Mouse (Mus musculus) spleen, adult 2 months (tissue): ENCODE results near the gene Crocc. TPM values are rescaled to one million over a fixed set of nuclear protein-coding genes. Genes with fewer than 3 reads are reported as not detected.
A peak's percentile ranks its signal among the peaks of the same experiment; 100 is the strongest.

Experiments used
- DNase-seq, 2 experiments: peaks; one replicate each; pipeline versions ENCODE4 v3.0.0 to v3.0.0-alpha.2; 2012 to 2021; ENCODE audit warnings: low spot score in 2 of 2, low read depth in 1 of 2
- H3K27ac ChIP-seq: fragments of 200-500 bp; 2 replicates; pipeline ENCODE4 v1.5.1; 2012; ENCODE audit warnings: low read length, inconsistent platforms; ENCODE audit not compliant: insufficient read depth
- H3K27me3 ChIP-seq: fragments of 200-500 bp; 2 replicates; pipeline ENCODE4 v1.6.1; 2012; ENCODE audit warnings: mild to moderate bottlenecking, moderate library complexity, low read length, inconsistent platforms; ENCODE audit not compliant: control insufficient read depth, insufficient read depth
- H3K36me3 ChIP-seq: fragments of 200-500 bp; 2 replicates; pipeline ENCODE4 v1.6.1; 2012; ENCODE audit warnings: mild to moderate bottlenecking, low read length, inconsistent platforms; ENCODE audit not compliant: control insufficient read depth, insufficient read depth
- H3K4me1 ChIP-seq: fragments of 200-500 bp; 2 replicates; pipeline ENCODE4 v1.6.1; 2011; ENCODE audit warnings: inconsistent platforms; ENCODE audit not compliant: control insufficient read depth, insufficient read depth, insufficient read length
- H3K4me3 ChIP-seq: fragments of 200-500 bp; 2 replicates; pipeline ENCODE4 v1.5.1; 2011; ENCODE audit warnings: mild to moderate bottlenecking, inconsistent platforms; ENCODE audit not compliant: insufficient read depth, insufficient read length; ENCODE audit errors: extremely low read depth
- CTCF ChIP-seq: fragments of 200-500 bp; IDR thresholded peaks from 2 replicates; pipeline ENCODE4 v1.5.1; 2011; ENCODE audit warnings: mild to moderate bottlenecking, inconsistent platforms; ENCODE audit not compliant: insufficient read depth, insufficient read length, insufficient replicate concordance; ENCODE audit errors: extremely low read depth
- POLR2A ChIP-seq: fragments of 200-500 bp; IDR thresholded peaks from 2 replicates; pipeline ENCODE4 v1.6.1; 2011; ENCODE audit warnings: low read depth, low read length, inconsistent platforms
- WGBS: fragments of 180-500 bp; shearing (Covaris S2); methylation state at CpG from one replicate; pipeline ENCODE4 v1.1.7; 2018; 5-methylcytosine and 5-hydroxymethylcytosine counted together
- polyA plus RNA-seq: library from polyadenylated mRNA; depleted of rRNA; stranded (reverse); fragments of >200 nt; gene quantifications from 2 replicates; pipeline ENCODE4 v1.2.3, GENCODE M21; 2012

Crocc gene
- polyA plus RNA-seq, 1 experiment: 9.8 TPM

DNA sequence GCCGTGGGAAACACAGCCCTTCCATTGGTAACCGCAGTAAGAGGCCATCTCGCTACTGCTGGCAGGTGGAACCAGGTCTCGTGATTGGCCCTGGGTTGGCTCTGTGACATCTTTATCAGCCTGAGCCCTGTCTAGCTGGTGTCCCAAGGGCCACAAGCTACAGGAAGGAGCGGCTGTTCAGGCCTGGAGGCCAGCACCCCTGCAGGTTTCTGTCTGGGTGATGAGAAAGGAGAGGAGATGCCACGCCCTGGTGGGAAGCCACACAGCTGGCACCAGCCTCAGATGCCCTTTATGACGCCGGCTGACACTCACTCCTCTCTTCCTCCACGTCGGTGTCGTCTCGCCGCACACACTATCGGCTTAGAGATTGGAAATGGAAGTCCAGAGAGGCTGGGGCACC, 70.9 kb downstream of the Crocc start:
- TF ChIP-seq CTCF (no peak), POLR2A (no peak)
- no peak overlapping the region for H3K4me3 ChIP-seq
- peak; percentile 24 to 49 for DNase-seq
- H3K27me3 ChIP-seq: no peaks in the 10 kb centered on the region
- H3K4me1 ChIP-seq: peaks cover 21% of the 10 kb centered on the region; the same call in 1 of the 2 replicates
- peaks cover 12% of the 10 kb centered on the region for H3K36me3 ChIP-seq
- peak overlapping the region; percentile 76 for H3K27ac ChIP-seq
- 35% methylated on average over 14 of the region's 14 CpGs for WGBS

DNA sequence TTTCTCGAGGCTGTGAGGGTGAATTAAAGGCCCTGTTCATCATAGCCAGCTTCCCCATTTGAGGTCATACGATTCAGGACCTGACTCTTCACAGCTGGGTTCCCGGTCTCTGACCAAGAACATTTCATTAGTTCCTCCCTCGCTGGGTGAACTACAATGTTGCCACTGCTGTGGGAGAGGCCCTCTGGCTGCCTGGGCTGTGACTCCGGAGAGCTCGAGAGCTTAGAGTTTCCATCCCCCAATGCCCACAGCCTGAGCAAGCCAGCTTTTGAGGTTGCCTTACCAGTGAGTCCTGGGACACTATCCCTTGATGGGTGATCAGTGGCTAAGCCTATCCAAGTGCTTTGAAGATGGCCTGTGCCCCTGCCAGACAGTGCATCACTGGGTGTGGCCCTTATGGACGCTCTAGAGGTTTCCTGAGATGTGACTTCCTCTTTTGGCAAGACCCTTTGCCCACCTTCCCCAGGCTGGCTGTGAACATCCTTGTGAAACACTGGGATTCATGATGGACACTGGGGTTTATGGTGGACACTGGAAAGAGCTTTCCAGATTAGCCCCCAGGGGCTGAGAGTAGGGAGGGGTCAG, 71.6 kb downstream of the Crocc start:
- WGBS: 11% methylated on average over 7 of the region's 7 CpGs
- peak overlapping the region; percentile 27; the same call in 1 of the 2 replicates for H3K4me3 ChIP-seq
- no peaks in the 10 kb centered on the region for H3K27me3 ChIP-seq
- H3K4me1 ChIP-seq: peaks cover 21% of the 10 kb centered on the region; the same call in 1 of the 2 replicates
- H3K36me3 ChIP-seq: peaks cover 6% of the 10 kb centered on the region; the same call in 1 of the 2 replicates
- peak; percentile 41 to 43 for DNase-seq
- TF ChIP-seq CTCF: no peak
- TF ChIP-seq POLR2A: no peak
- H3K27ac ChIP-seq: peak overlapping the region; percentile 76

DNA sequence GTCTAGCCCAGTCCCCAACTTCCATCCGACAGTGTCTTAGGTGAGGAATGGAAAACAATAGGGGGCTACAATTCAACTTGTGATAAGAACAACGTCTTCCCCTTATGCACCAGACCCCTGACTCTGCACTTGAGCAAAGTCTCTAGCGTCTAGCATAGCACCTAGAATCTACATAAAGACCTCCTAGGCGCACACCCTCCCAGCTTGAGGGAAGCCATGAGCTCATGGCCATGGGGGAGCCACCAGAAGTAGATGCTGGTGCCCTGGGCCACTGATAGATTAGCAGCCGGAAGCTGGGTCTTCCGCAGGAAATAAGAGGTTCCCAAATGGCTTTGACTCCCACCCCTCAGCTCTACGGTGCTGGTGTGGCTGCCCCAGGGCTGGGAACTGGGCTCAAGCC, 72.9 kb downstream of the Crocc start:
- Histone ChIP-seq H3K27ac (peak overlapping the region; percentile 75), H3K27me3 (no peaks in the 10 kb centered on the region), H3K36me3 (peaks cover 4% of the 10 kb centered on the region; the same call in 1 of the 2 replicates), H3K4me3 (peak overlapping the region; percentile 90), H3K4me1 (peaks cover 28% of the 10 kb centered on the region; the same call in 1 of the 2 replicates)
- TF ChIP-seq CTCF: no peak
- TF ChIP-seq POLR2A: no peak
- DNase-seq: no peak
- WGBS: 3% methylated on average over 7 of the region's 7 CpGs

GRCm38 (mm10) chr4:140986711-140987395, 73.5 kb downstream of the Crocc start, which contains the start of gene Atp13a2:
Atp13a2 (plus strand) TSS chr4:140986873.
- H3K4me3 ChIP-seq: peak within 1 kb of the TSS; percentile 90
- no peaks in the 10 kb centered on the region; the same call in 1 of the 2 replicates for H3K36me3 ChIP-seq
- peak within 1 kb of the TSS; percentile 75 for H3K27ac ChIP-seq
- TF ChIP-seq POLR2A (peak; percentile 44; the same call in 1 of the 2 replicates), CTCF (no peak)
- under 1% methylated on average over 56 of the region's 58 CpGs for WGBS
- peak; percentile 57 to 90 for DNase-seq
- peaks cover 30% of the 10 kb centered on the region; the same call in 1 of the 2 replicates for H3K4me1 ChIP-seq
- no peaks in the 10 kb centered on the region for H3K27me3 ChIP-seq

- 32% methylated on average over 15 of the region's 15 CpGs for WGBS
- H3K4me1 ChIP-seq: peaks cover 30% of the 10 kb centered on the region; the same call in 1 of the 2 replicates
- peak overlapping the region; percentile 90 for H3K4me3 ChIP-seq
- no peaks in the 10 kb centered on the region for H3K36me3 ChIP-seq
- no peak overlapping the region for H3K27ac ChIP-seq
- no peak for TF ChIP-seq CTCF
- no peak for TF ChIP-seq POLR2A
- DNase-seq: no peak
- no peaks in the 10 kb centered on the region for H3K27me3 ChIP-seq
Measured at GRCm38 (mm10) chr4:140986024-140986710, 74.2 kb downstream of the Crocc start.

DNA sequence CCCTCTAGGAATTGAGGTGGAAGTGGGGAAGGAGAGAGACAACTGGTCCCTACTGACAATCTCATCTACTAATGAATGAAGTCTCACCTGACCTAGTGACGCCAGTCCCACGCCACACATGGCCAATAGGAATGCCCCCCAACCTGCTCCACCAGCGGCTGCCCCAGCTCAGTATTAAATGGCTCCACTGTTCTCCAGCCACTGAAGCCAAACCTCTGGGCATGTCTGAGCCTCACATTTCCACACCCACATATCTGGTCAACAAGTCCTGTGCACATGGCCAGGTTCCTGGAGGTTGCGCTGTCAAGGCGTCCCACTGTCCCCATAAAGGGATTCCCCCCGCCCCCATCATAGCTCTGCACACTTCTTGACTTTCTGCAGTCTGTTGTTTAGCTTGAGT, 75.8 kb downstream of the Crocc start:
- Histone ChIP-seq H3K27ac (no peak overlapping the region), H3K4me3 (no peak overlapping the region), H3K36me3 (no peaks in the 10 kb centered on the region), H3K4me1 (peaks cover 25% of the 10 kb centered on the region; the same call in 1 of the 2 replicates), H3K27me3 (no peaks in the 10 kb centered on the region)
- WGBS: 84% methylated on average over 6 of the region's 6 CpGs
- TF ChIP-seq POLR2A (no peak), CTCF (no peak)
- DNase-seq: no peak
